In the genomic region with DNA sequence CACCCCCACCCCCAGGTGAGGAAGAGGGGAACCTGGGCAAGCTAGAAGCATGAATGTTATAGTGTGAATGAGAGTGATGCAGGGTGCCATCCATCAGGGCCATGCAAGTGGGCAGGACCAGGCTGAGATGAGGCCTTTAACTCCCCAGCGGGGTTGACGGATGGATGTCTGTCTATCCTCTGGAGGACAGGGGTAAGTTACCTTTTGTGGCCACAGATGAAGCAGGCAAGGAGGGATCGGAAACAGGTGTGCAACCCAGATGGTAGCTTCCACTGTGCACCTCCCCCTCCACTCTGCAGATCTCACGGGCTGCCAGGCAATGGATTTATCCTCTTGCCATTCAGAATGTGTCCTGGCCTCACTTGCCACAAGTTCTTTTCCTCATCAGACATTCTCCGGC, we compare ENCODE assay signal across 17 mouse cellular contexts.
A peak's percentile ranks its signal among the peaks of the same experiment; 100 is the strongest.
DNase-seq lines count a peak whose midpoint lies in the region; ATAC-seq and TF ChIP-seq lines count a peak whose summit lies in the region.
"Had no signal": no experiment of that assay in that cellular context is flagged by ENCODE, and none has a peak within 500 bp of the region (broad histone marks: within the 10 kb centered on the region; RNA-seq: fewer than 3 reads in every experiment).

No protein-coding gene starts in this region.

- TF ChIP-seq CTCF in gastrocnemius, adult 2 months (IDR thresholded peaks at IDR 0.05) = no peak

- H3K9me3 ChIP-seq in midbrain, embryonic 10.5 days (replicated peaks) = no peaks in the 10 kb centered on the region
- no peaks in the 10 kb centered on the region for H3K9me3 ChIP-seq in midbrain, embryonic 14.5 days (ENCODE audit: control insufficient read depth, low read length)
- no peaks in the 10 kb centered on the region for H3K9me3 ChIP-seq in embryonic facial prominence, embryonic 14.5 days (ENCODE audit: control insufficient read depth, low read length)
- H3K9me3 ChIP-seq: forebrain, embryonic 10.5 days; liver, embryonic 13.5 days had no signal

- 85% methylated on average over 5 of the region's 5 CpGs for WGBS in midbrain, embryonic 10.5 days
- 77% methylated on average over 5 of the region's 5 CpGs for WGBS in midbrain, embryonic 14.5 days
- 82% methylated on average over 4 of the region's 5 CpGs for WGBS in embryonic facial prominence, embryonic 14.5 days

- DNase-seq in gastrocnemius, adult 2 months = no peak
- no peak for DNase-seq in gastrocnemius, postnatal 4 days (ENCODE audit: low spot score in 2 of 2)
- DNase-seq in midbrain, embryonic 10.5 days (ENCODE audit: low spot score) = no peak
- no peak for DNase-seq in midbrain, embryonic 14.5 days
- DNase-seq in embryonic facial prominence, embryonic 14.5 days (ENCODE audit: low spot score) = no peak
- DNase-seq in thymus, postnatal 25 days = peak; percentile 16
- no peak for DNase-seq in ovary, postnatal 36 days (ENCODE audit: low spot score)
- no peak for DNase-seq in spleen, adult 12 weeks (ENCODE audit: low spot score)
- DNase-seq: adrenal gland, postnatal 10 days; heart, adult 18-20 months; heart, postnatal 10 days; kidney, postnatal 14 days; liver, embryonic 13.5 days; lung, postnatal 10 days; right cerebral cortex, postnatal 4 days had no signal

- no peak for ATAC-seq in midbrain, embryonic 14.5 days (ENCODE audit: low FRiP score, low TSS enrichment)
- peak; percentile 47; the same call in 1 of the 2 replicates for ATAC-seq in embryonic facial prominence, embryonic 14.5 days (ENCODE audit: low read depth)

- H3K36me3 ChIP-seq in midbrain, embryonic 10.5 days = no peaks in the 10 kb centered on the region
- no peaks in the 10 kb centered on the region for H3K36me3 ChIP-seq in midbrain, embryonic 14.5 days (ENCODE audit: control insufficient read depth, insufficient read depth, low read length)
- no peaks in the 10 kb centered on the region for H3K36me3 ChIP-seq in embryonic facial prominence, embryonic 14.5 days (ENCODE audit: control insufficient read depth, insufficient read depth, low read length)
- H3K36me3 ChIP-seq: forebrain, embryonic 10.5 days; liver, embryonic 13.5 days had no signal

- no peaks in the 10 kb centered on the region for H3K27me3 ChIP-seq in midbrain, embryonic 10.5 days (ENCODE audit: low read depth, poor library complexity, severe bottlenecking)
- H3K27me3 ChIP-seq in midbrain, embryonic 14.5 days (ENCODE audit: control insufficient read depth, insufficient read depth, low read length) = no peaks in the 10 kb centered on the region
- H3K27me3 ChIP-seq in embryonic facial prominence, embryonic 14.5 days (replicated peaks; ENCODE audit: control insufficient read depth, insufficient read depth, low read length) = no peaks in the 10 kb centered on the region
- H3K27me3 ChIP-seq: liver, embryonic 13.5 days had no signal

- H3K27ac ChIP-seq in gastrocnemius, adult 2 months = peak overlapping the region; percentile 16; the same call in 1 of the 2 replicates
- 0 out of 2 replicates have a peak overlapping the region, but pooled peaks have one; percentile 2 for H3K27ac ChIP-seq in midbrain, embryonic 10.5 days (replicated peaks)
- no peak overlapping the region for H3K27ac ChIP-seq in midbrain, embryonic 14.5 days (replicated peaks; ENCODE audit: low read depth, low read length)
- H3K27ac ChIP-seq in embryonic facial prominence, embryonic 14.5 days (replicated peaks; ENCODE audit: low read depth, low read length) = 0 out of 2 replicates have a peak overlapping the region, but pooled peaks have one; percentile 61
- H3K27ac ChIP-seq: forebrain, embryonic 10.5 days; liver, embryonic 13.5 days had no signal

- H3K4me1 ChIP-seq in midbrain, embryonic 10.5 days = peaks cover 24% of the 10 kb centered on the region
- H3K4me1 ChIP-seq in midbrain, embryonic 14.5 days (ENCODE audit: control insufficient read depth, insufficient read depth, low read length) = peaks cover 12% of the 10 kb centered on the region; the same call in 1 of the 2 replicates
- H3K4me1 ChIP-seq in embryonic facial prominence, embryonic 14.5 days (ENCODE audit: control insufficient read depth, insufficient read depth, low read length) = peaks cover 12% of the 10 kb centered on the region; the same call in 1 of the 2 replicates
- H3K4me1 ChIP-seq: liver, embryonic 13.5 days had no signal

- intact Hi-C loops in gastrocnemius, adult 2 months (cut with DNase I) = no loop called here

- no peak overlapping the region for H3K4me3 ChIP-seq in gastrocnemius, adult 2 months
- no peak overlapping the region for H3K4me3 ChIP-seq in midbrain, embryonic 10.5 days
- no peak overlapping the region for H3K4me3 ChIP-seq in midbrain, embryonic 14.5 days (replicated peaks; ENCODE audit: low read depth, low read length)
- H3K4me3 ChIP-seq in embryonic facial prominence, embryonic 14.5 days (ENCODE audit: low read depth, low read length) = no peak overlapping the region
- H3K4me3 ChIP-seq: forebrain, embryonic 10.5 days; liver, embryonic 13.5 days; myocyte had no signal

- H3K9ac ChIP-seq in midbrain, embryonic 14.5 days (replicated peaks; ENCODE audit: low read length) = no peak overlapping the region
- H3K9ac ChIP-seq in embryonic facial prominence, embryonic 14.5 days (ENCODE audit: low read depth, low read length) = no peak overlapping the region
- H3K9ac ChIP-seq: liver, embryonic 13.5 days had no signal

- no peak overlapping the region for H3K4me2 ChIP-seq in midbrain, embryonic 14.5 days (ENCODE audit: low read length)
- H3K4me2 ChIP-seq in embryonic facial prominence, embryonic 14.5 days (ENCODE audit: low read depth, low read length) = no peak overlapping the region
- H3K4me2 ChIP-seq: liver, embryonic 13.5 days had no signal
